Mouse (Mus musculus) kidney, adult 8-10 months (tissue): ENCODE measurements around the gene Alpl.
A peak's percentile ranks its signal among the peaks of the same experiment; 100 is the strongest.

Experiments used
- DNase-seq, 2 experiments: peaks; one replicate each; pipeline ENCODE4 v3.0.0; 2022

Gene Alpl

DNA sequence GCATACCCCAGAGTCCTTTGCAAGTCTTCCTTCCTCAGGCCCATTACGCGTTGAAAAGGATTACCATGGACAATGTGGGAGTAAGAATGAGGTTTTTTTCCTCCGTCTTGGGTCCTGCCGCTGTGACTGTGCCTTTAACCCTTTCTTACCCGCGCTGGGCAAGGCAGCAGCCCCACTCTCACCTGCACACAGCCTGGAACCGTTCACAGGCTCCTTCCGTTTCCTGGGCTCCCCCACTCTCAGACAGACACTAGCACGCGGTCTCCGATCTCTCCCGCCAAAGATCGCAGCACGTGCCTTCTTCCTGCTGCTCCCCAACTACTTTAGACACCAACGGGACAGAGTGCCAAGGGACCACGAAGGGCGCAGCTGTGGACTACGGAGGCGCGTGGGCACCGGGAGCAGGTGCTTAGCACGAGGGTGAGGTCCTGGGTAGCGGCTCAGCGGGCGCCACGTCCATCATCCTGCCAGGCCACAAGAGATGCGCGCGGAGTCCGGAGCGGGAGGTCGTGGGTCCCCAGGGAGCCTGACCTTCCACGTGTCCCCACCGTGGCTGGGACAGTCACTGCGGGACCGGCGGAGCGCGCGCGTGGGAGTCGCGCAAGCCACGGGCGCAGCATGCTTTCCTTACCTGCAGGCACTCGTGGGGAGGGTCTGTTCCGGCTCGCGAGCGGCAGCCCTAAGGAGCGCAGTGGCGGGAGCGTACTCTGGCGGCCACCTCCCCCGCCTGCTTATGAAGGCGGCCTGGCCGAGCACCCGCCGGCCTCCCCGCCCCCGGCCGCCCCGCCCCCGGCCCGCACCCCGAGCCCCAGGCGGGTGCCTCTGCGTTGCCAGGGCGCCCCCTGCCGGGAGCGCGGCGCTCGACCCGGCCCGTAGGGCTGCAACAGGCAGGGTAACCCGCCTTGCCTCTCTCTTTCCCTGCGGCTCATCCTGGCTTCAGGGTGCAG is at the start of gene Alpl:
Gene Alpl (minus strand): TSS at position 774 of the 947 bp plus-strand sequence.
- DNase-seq: peak; percentile 57 to 79

DNA sequence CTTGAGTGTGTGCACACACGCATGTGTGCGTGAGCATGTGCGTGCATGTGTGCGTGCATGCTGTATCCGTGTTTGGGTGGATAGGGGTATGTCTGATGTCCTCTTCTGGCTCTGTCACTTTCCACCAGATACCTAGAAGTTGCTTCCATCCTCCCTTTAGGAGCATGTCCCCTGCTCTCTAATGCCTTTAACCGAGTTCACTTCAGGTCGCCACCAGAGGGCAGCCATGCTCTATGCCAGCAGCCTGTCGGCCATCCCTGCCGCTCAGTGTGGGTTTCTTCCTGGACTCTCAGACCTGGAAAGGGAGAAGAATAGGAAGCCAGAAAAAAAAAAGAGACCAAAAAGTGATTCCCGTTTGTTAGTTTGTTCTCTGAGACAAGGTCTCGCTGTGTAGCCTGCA is 48.5 kb upstream of the Alpl start:
- peak; percentile 54 to 76 for DNase-seq

DNA sequence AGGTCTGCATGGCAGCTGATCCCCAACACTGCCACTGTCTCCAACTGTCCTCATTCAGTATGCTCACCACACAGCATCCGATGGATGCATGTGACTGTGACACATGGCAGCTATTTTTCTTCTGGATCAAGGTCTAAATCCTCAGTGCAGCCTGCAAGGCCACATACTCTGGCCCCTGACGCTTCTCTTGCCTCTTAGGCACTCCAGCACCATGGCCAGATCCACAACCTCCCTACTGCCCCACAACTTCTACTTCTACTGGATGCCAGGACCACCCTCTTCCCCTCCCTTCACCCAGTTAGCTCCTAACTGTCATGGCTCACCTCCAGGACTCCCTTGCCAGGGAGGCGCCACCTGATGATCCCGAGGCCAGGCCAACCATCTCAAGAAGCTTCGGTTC is 43.3 kb upstream of the Alpl start:
- no peak for DNase-seq

DNA sequence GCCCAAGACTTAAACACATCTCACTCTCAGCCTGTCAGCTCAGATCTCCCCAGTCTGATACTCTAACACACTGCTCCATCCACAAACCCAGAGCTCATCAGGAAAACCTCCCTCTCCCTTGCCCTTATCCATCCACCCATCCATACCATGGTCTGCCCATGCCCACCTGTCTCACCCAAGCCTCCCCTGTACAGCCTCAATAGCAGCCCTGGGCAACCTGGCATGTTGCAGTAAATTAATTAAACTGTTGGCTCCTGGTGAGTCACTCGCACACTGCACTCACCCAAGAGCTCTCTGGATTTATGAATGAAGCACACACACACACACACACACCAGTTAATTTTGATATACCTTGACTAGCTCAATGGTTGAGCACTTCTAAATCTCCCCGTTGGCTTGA is 42.6 kb upstream of the Alpl start:
- DNase-seq: no peak

DNA sequence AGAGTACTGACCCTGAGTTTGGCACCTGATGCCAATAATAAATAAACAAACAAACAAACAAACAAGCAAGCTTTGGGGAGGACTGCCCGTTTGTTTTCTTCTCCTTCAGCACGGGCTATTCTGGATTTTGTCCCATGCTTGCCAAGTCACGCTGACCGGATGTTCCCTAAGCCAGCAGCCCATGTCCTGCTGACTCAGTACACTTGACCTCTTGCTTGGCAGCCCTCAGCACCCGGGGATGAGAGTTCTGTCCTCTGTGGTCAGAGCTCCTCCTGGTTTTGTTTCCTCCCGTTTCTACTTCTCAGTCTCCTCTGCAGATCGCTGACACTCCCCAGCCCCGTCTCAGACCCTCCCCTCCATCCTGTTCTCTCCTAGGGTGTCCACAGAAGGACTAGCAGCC is 41.6 kb upstream of the Alpl start:
- DNase-seq: peak; percentile 83 to 88

DNA sequence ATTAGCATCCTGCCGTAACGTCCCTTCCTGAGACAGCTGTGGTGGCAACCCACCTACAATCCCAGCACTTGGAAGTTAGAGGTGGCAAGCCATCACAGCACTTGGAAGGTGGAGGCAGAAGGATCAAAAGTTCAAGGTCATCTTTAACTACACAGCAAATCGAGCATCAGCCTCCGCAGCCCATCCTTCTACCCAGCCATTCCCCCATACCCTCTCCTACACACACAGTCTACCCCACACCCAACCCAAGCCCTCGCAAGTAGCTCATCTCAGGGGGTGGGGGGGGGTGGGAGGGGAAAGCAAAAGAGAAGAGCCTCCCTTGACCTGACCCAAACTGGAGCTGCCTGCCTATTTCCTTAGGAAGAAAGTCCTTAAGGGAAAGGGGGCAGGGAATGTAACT is 40.6 kb upstream of the Alpl start:
- no peak for DNase-seq

DNA sequence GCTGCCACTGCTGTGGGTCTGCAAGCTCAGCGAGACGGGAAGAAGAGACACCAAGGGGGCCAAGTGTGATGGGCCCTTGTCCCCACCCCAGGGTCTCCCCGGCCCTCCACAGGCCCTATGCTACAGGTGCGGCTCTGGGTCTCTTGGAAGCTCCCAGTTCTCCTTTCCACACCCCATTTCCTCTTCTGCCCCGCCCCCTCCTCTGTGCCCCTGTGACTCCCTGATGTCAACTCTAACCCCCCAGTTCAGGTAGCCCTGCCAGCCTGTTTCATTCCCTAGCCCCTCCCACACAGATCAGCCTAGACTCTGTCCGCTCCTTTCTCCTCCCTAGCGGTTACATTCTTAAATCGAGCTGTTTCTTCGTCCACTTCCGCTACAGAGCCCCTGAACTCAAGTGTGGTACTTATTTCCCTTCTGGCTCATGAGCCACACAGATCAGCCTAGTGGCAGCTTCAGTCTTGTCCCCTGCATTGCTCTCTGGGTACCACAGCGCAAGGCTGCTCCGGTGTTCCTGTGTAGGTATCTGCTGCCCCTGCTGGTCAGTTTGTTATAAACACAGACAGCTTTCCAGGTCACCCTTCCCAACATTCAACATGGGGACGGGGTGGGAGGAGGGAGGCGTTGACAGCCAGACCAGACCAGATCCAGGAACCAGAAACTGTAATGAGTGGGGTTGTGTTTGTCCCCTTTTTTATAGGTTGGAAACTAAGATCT is 39.6 kb upstream of the Alpl start:
- DNase-seq: peak; percentile 85 to 89

DNA sequence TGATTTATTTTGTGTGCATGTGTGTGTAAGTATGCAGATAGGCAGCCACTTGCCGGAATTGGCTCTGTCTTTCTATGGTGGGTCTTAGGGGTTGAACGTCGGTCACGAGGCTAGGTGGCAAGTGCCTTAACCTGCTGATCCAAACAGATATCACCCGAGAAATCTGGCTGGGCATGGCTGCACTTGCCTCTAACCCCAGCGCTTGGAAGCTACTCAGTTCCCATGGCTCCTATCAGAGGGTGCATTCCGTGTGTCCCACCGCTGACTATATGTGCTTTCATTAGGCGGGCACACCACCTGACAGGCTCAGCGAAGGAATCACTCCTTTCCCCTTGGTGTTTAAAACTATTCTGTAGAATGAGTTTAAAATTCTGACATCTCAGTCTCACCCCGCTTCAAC is 35.4 kb upstream of the Alpl start:
- no peak for DNase-seq

DNA sequence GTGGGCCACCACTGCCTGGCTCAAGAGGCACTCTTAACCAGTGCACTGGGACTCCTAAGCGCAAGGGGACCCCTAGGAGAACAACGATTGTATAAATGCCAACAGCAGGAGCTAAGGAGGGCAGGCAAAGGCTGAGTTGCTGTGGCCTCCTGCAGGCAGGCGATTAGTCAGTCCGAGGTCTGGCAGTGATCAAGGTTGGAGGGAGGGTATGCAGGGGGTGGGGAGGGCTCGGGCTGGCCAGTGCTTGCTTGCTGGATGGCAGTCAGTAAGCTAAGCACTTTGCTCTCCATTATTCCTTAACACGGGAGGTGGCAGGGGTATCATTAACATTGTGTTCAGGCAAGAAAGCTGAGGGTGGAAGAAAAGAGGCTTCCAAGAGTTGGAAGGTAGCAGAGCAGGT is 34.2 kb upstream of the Alpl start:
- no peak for DNase-seq

DNA sequence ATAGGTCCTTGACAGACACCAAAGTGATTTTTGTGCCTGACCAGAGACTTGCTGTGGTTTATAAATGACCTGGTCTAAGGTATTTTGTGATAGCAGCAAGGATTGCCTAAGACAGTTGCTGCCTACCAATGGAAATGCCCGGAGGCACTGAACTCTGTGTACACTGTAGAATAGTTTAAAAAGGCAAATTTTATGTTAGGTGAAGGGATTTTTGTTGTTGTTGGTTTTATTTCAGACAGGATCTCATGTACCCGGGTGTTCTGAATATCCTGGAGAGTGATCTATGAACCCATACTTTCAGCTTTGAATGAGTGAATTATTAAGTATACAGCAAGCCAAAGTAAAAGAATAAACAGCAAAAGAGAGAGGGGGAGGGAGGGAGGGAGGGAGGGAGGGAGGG is 28.7 kb upstream of the Alpl start:
- peak in 1 of 2 experiments; percentile 38 for DNase-seq

DNA sequence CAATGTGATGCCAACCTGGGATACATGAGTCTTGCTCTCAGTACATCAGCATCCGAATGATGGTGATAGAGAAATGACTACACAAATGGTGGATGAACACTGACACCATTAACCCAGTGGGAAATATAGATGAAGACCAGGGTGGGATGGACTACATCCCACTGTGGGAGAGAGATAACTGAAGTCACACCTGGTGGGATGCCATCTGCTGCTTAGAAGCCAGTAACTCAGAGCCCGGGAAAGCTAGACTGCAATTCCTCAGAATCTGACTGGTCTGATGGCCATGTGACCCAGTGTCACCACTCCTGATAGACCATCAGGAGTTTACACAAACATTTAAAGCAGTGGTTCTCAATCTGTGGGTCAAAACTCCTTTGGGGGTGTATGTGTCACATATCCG is 27.4 kb upstream of the Alpl start:
- DNase-seq: no peak

DNA sequence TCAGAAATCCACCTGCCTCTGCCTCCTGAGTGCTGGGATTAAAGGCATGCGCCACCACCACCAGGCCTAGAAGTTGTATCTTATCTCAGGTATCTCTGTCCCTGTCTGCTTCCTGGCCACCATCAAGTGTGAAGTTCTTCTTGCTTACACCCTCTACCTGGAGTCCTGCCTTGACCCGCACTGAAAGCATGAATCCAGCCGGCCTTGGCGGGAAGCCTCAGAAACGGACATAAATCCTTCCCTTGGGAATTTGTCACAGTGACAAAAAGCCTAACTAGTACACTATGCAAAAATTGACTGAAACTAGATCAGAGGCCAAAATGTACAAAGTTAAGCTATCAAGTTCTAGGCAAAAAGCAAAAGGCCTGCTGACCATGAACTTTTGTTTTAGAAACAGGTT is 26.4 kb upstream of the Alpl start:
- no peak for DNase-seq

DNA sequence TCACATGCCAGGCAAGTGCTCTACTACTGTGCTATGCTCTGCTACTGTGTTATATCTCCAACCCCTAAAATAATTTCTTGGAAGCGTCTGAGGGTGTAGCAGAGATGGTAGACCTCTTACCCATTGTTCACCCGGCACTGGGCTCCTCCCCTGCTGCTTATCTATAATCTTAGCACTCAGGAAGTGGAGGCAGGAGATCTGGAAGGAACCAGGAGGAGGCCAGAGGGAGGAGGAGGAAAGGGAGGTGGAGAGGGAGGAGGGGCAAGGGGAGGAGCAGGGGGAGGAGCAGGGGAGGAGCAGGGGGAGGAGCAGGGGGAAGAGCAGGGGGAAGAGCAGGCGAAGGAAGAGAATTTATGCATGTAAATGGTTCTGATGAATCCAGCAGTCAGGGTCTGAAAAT is 24.5 kb upstream of the Alpl start:
- no peak for DNase-seq

DNA sequence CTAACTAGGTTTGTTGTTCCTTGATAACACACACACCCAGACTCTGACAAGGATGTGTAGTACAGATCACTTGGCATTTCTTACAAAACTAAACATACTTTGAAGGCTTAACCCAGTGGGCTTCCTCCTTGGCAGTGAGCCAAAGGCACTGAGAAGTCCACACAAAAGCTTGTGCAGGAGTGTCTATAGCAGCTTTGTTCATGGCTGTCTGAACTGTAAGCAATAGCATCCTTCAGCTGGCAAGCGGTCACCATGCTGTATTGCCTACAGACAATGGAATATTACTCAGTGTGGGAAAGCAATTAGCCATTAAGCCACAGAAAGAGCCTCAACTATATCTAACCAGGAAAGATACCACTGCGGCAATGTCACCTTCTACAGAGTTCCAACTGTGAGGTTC is 23.3 kb upstream of the Alpl start:
- DNase-seq: no peak

DNA sequence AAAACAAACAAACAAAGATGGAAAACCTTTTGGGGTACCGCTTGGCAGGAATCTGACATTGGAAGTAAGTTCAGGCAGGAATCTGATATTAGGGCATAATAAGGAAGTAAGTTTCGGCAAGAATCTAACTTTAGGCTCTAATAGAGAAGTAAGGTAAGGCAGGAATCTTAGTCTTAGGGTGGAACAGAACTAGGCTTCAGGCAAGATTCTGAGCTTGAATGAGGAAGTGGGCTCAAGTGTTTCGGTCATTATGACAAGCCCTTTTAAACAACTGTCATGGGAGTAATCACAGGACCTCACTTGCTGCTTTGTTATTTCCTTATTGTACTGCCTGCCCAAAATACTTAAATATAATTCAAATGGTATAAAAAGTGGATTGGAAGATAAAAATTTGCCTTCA is 22.2 kb upstream of the Alpl start:
- DNase-seq: no peak

DNA sequence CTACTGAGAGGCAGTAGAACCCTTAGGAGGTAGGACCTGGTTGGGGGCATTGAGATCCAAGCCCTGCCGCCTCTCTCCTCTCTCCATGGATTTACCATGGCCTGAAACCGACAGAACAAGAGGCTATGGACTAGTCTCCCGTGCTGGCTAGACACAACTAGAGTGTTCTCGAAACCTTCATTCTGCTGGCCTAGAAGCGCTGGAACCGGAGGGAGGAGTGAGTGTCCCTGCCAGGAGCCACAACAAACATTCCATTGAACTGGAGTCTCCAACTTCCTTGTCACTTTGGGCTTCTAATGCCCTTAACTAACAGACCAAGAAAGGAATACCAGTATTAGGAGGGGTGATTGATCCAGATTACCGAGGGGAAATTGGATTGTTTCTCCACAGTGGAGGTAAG is 20.0 kb upstream of the Alpl start:
- no peak for DNase-seq

DNA sequence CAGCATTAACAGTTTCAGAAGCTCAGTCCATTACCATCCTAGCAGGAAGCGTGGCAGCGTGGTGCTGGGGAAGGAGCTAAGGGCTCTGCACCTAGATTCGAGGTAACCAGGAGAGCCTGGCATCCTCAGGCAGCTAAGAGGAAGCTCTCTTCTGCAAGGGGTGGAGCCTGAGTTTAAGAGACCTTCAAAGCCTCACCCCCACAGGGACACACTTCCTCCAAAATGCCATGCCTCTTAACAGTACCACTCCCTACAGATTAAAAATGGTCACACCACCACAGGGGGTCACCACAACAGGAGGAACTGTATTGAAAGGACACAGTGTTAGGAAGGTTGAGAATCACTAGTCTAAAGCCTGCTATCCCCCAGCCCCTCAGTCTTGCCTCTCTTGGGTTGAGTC is 19.3 kb upstream of the Alpl start:
- no peak for DNase-seq

DNA sequence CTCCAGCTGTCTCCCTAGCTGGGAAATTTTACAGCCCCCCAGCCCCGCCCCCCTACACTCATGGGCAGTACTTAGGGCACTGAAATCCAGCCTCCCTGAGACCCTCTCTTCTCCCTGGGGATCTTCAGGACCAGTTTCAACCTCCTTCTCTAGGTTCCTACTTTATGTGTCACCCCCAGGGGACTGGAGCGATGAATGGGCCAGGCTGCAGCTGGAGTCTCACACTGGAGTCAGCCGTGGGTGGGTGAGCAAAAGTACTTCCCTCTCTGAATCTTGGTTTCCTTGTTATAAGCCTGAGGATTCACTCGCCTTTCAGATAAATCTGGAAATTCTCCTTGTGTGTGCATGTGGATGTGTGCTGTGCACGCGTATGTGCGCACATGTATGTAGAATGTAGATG is 18.0 kb upstream of the Alpl start:
- DNase-seq: no peak

DNA sequence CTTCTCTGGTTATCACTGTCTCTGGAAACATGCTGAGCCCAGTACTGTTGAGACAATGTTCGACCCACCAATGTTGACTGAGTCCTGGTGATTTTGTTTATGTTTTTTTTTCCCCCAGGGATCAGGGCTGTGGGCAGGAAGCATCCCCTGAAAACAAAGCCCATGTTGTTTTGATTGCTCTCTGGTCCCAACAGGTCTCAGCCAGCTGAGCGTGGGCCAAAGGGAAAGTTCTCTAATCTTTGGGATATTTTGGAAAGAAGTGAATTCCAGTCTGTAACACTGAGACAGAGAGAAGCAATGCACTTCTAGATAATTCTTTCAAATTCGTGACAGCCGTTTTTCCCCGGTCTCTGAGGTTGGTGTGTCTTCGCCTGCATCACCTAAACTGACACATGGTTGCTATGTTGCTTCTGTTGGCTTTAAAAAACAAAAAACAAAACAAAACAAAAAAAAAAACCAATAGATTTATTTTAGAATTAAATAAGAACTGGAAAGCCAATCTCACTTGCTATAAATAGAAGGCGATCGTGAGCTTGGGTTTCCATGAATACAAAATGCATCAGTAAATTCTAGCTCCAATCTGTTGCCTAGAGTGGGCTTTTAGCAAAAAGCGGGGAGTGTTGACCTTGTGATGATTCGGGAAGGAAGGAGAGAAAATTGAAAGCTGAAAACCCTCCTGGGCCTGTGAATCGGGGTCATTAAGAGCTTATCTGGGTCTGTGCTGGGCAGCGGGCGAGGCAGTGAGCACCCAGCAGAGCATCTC is 16.9 kb upstream of the Alpl start:
- no peak for DNase-seq

DNA sequence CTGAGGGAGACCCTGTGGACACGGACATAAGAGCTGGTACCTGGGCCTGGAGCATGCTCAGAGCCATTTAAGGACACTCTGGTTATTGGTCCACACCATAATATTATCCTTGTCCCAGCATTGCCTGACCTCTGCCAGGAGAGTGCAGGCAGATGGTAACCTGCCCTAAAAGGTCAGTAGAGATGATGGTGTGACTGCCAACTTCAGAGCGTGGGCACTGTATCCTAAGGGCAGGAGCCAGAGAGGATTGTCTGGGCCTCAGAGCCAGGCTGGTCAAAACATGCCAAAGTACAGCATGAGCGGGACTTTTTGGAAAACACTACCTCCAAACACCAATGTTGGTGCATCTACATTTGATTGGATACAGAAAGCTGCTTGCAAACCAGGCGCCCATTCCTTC is 13.8 kb upstream of the Alpl start:
- DNase-seq: no peak

DNA sequence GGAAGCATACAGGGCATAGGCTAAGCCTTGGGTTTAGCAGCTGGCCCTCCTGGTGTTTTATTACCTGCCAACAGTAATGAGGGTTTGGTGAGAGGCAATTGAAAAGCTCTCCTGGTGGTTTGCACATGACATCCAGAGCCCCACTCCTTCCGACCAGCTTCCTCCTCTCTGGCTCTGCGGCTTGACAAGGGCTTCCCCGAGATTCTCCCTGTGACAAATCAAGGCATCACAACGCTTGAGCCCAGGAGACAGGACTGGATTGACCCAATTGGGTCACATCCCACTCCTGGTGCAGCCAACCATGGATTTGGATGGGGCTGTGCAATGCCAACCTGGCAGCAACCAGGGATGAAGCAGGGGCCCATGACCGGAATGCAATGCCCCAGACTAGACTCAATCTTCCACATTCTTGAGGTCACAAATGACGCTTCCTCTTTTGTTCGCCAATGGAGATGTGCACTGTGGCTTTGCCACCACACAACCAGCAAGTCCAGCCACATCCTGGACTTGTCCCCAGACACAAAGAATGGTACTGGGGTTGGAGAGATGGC is 11.2 kb upstream of the Alpl start:
- DNase-seq: peak in 1 of 2 experiments; percentile 36

DNA sequence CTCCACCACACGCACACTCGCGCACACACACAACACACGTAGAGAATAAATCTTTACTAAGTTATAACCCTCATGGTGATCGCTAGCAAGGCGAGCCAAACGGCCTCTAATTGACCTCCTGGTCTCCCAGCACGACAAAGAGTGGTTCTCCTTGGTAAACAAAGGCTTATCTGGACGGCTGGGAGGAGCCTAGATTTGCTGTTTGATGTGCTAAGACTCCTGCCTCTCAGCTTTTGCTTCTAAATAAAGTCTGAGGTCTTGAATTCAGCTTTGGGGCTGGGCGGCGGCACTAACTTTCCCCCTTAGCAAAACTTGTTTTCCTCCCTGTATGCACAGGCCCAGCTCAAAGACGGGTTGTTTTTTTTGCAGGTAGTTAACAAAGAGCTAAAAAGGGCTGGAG is 5.0 kb upstream of the Alpl start:
- no peak for DNase-seq

DNA sequence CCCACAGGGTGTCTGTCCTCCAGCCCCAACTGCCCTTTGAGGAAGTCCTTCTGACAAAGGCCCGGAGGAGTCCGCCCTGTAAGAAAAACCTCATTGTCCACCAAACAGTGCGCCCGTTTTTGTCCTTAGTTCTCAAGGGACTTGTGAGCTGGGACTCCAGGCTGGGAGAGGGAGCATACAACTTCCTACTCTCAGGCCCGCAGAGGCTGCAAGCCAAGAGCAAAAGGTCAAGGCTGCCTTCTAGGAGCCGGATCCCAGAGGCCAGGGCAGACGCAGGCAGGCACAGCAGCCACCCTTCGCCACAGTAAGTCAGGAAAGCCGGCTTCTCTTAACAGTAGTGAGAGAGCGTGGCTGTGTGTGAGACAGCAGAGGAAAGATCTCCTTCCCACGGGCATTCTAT is 4.1 kb upstream of the Alpl start:
- DNase-seq: no peak
